Mouse (Mus musculus) bone marrow, adult 2 months (tissue): ENCODE measurements around the gene Gm10778.

Experiments
- CTCF ChIP-seq: fragments of 200-500 bp; IDR thresholded peaks from 2 replicates; pipeline ENCODE4 v1.5.1; 2011; ENCODE audit warnings: low read length, control low read depth; ENCODE audit not compliant: control insufficient read depth, insufficient read depth
- POLR2A ChIP-seq: fragments of 200-500 bp; IDR thresholded peaks from 2 replicates; pipeline ENCODE4 v1.6.1; 2011; ENCODE audit warnings: low read depth, mild to moderate bottlenecking, control low read depth, low read length, borderline replicate concordance; ENCODE audit not compliant: control insufficient read depth

GRCm38 (mm10) chr10:81605666-81605973 is 43.2 kb upstream of the Gm10778 start:
- TF ChIP-seq POLR2A: no peak
- no peak for TF ChIP-seq CTCF
